Mouse (Mus musculus): ENCODE results near the gene Ehbp1l1. TPM values are rescaled to one million over a fixed set of nuclear protein-coding genes. Genes with fewer than 3 reads are reported as not detected.
"Not testable (repeated sequence)": the region's sequence is repeated elsewhere in the genome, so short reads cannot be mapped to it uniquely, and the experiment has no call there.

Gene Ehbp1l1
- polyA plus RNA-seq, 1 experiment from 2014 or later: 110 TPM

DNA sequence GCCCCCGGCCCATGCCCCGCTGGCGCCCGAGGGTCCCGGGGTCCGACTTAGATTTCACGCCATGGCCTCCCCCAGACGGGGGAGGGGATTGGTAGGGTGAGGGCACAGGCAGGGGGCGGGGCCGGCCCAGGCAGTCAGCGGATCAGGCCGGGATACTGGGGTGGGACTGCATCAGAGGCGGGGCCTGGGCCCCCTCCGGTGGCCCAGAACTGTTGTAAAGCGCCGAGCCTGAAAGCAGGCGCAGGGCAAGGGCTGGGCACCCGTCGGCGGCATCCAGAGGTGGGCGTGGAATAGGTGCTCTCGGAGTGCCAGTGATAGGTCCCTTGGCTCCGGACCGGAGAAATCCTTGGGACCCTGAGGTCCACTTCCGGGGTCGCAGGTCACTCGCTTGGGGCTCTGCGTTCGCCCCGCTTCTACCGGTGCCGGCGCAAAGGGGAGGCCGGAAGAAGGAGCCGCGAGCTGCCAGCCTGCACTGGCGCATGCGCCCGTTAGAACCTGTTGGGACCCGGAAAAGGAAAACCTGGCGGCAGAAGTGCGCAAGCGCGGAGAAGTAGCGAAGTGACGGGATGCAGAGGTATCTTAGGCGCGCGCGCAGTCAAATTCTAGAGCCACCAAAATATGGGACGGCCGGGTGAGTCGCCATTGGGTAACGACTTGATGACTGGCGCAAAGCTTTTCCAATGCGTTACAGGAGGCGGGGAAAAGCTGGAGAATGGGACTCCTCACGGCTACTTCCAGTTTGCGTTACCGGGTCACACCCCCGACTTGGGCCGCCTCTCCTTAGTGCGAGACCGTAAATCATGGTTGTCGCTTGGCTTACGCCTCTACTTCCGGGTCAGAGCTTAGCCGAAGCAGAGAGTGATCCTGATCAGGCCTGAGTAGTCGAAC lies 37.7 kb downstream of the Ehbp1l1 start, which contains the start of the genes Map3k11 and Pcnx3:
Map3k11 (plus strand) TSS at position 543 of the 888 bp plus-strand sequence.
Pcnx3 (minus strand) TSS at position 709 of the 888 bp plus-strand sequence.
- under 1% methylated on average over 69 of the region's 69 CpGs for WGBS (ENCODE audit: insufficient replicate concordance)
- Histone ChIP-seq H3K4me2 (peak within 1 kb of the TSS; percentile 99), H3K9ac (peak within 1 kb of the TSS; percentile 90), H3K9me3 (replicated peaks) (no peaks in the 10 kb centered on the region), H3K27me3 (no peaks in the 10 kb centered on the region), H3K4me1 (replicated peaks) (peaks cover 82% of the 10 kb centered on the region), H3K36me3 (replicated peaks) (peaks cover 62% of the 10 kb centered on the region), H3K4me3 (replicated peaks) (peak within 1 kb of the TSS; percentile 84), H3K27ac (replicated peaks) (peak within 1 kb of the TSS; percentile 95)
- ATAC-seq (ENCODE audit: insufficient read depth): peak; percentile 82

GRCm38 (mm10) chr19:5687738-5688137 lies 38.4 kb downstream of the Ehbp1l1 start:
- Histone ChIP-seq H3K27ac (replicated peaks) (peak overlapping the region; percentile 95), H3K4me1 (replicated peaks) (peaks cover 75% of the 10 kb centered on the region), H3K27me3 (no peaks in the 10 kb centered on the region), H3K9me3 (replicated peaks) (no peaks in the 10 kb centered on the region), H3K4me2 (peak overlapping the region; percentile 99), H3K9ac (peak overlapping the region; percentile 90), H3K4me3 (replicated peaks) (peak overlapping the region; percentile 84), H3K36me3 (replicated peaks) (peaks cover 62% of the 10 kb centered on the region)
- WGBS (ENCODE audit: insufficient replicate concordance): 22% methylated on average over 9 of the region's 9 CpGs
- ATAC-seq (ENCODE audit: insufficient read depth): no peak

DNA sequence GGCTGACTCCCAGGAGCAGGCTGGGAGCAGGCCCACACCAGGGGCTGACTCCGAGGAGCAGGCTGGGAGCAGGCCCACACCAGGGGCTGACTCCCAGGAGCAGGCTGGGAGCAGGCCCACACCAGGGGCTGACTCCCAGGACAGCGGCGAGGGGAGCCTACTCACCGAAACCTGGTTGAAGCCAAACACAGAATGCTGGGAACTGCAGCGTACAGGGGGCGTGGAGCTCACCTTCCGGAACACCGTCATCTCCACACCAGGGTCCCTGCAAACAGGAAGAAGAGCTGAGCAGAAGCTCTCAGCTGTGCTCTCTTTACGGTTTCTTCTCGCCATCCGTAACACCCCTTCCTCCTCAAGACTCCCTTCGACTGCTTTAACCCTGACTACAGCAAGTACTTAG lies 39.2 kb downstream of the Ehbp1l1 start:
- ATAC-seq (ENCODE audit: insufficient read depth); H3K27me3 ChIP-seq; H3K9me3 ChIP-seq (replicated peaks): not testable (repeated sequence)
- Histone ChIP-seq H3K4me1 (replicated peaks) (peaks cover 67% of the 10 kb centered on the region), H3K9ac (peak overlapping the region; percentile 90), H3K4me3 (replicated peaks) (peak overlapping the region; percentile 84), H3K4me2 (peak overlapping the region; percentile 99), H3K27ac (replicated peaks) (peak overlapping the region; percentile 95), H3K36me3 (replicated peaks) (peaks cover 63% of the 10 kb centered on the region)
- WGBS (ENCODE audit: insufficient replicate concordance): 83% methylated on average over 12 of the region's 12 CpGs

GRCm38 (mm10) chr19:5686437-5686836 lies 39.7 kb downstream of the Ehbp1l1 start:
- H3K4me3 ChIP-seq (replicated peaks): peak overlapping the region; percentile 27
- H3K9ac ChIP-seq: peak overlapping the region; percentile 42; the same call in 1 of the 2 replicates
- peaks cover 62% of the 10 kb centered on the region for H3K4me1 ChIP-seq (replicated peaks)
- peaks cover 63% of the 10 kb centered on the region for H3K36me3 ChIP-seq (replicated peaks)
- H3K27ac ChIP-seq (replicated peaks): peak overlapping the region; percentile 95
- WGBS (ENCODE audit: insufficient replicate concordance): 37% methylated on average over 13 of the region's 13 CpGs
- H3K27me3 ChIP-seq: no peaks in the 10 kb centered on the region
- no peaks in the 10 kb centered on the region for H3K9me3 ChIP-seq (replicated peaks)
- H3K4me2 ChIP-seq: peak overlapping the region; percentile 99
- no peak for ATAC-seq (ENCODE audit: insufficient read depth)

DNA sequence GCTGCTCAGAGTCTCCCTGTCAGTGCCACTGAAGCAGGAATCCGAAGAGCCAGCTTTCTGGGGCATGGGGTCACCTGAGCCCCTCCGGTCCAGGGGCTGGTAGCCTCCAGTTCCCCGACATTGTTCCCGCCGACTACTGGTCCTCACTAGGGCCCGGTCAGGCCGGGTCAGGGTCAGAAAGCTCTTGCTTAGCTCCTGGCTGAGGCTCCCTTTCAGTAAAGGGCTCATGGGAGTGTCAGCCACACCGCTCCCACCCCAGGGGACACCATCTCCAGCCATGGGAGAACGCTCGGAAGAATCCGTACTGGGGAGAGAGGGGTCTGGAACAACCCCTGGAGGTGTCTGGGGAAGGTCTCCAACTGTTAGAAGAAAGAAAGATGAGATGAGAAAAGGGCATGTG lies 40.3 kb downstream of the Ehbp1l1 start:
- Histone ChIP-seq H3K9me3 (replicated peaks) (no peaks in the 10 kb centered on the region), H3K9ac (peak overlapping the region; percentile 27; the same call in 1 of the 2 replicates), H3K4me2 (peak overlapping the region; percentile 99), H3K36me3 (replicated peaks) (peaks cover 63% of the 10 kb centered on the region), H3K27me3 (no peaks in the 10 kb centered on the region), H3K4me3 (replicated peaks) (peak overlapping the region; percentile 27; the same call in 1 of the 2 replicates), H3K4me1 (replicated peaks) (peaks cover 57% of the 10 kb centered on the region), H3K27ac (replicated peaks) (peak overlapping the region; percentile 95; the same call in 1 of the 2 replicates)
- ATAC-seq (ENCODE audit: insufficient read depth): no peak
- 88% methylated on average over 11 of the region's 11 CpGs for WGBS (ENCODE audit: insufficient replicate concordance)

DNA sequence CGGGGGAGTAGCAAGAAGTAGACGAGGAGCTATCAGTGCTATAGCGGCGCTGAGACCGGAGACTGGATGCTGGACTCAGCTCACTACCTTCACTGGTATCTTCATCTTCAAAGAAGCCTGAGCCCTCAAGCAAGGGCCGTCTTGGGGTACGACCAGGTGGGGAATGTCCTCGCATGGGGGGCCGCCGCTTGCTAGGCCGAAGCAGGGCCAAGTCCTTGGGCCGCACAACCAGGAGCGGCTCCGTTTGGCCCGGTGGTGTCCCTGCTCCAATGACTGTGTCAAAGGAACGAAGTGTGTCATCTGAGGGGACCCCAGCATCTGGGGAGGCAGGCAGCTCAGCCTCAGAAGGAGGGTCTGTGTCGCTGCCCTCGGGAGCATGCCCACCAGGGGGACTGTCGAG lies 40.7 kb downstream of the Ehbp1l1 start:
- Histone ChIP-seq H3K9ac (no peak overlapping the region), H3K27ac (replicated peaks) (0 out of 2 replicates have a peak overlapping the region, but pooled peaks have one; percentile 95), H3K4me3 (replicated peaks) (no peak overlapping the region), H3K36me3 (replicated peaks) (peaks cover 63% of the 10 kb centered on the region), H3K27me3 (no peaks in the 10 kb centered on the region), H3K4me1 (replicated peaks) (peaks cover 52% of the 10 kb centered on the region), H3K9me3 (replicated peaks) (no peaks in the 10 kb centered on the region), H3K4me2 (0 out of 2 replicates have a peak overlapping the region, but pooled peaks have one; percentile 99)
- WGBS (ENCODE audit: insufficient replicate concordance): 89% methylated on average over 19 of the region's 19 CpGs
- ATAC-seq (ENCODE audit: insufficient read depth): no peak

- Histone ChIP-seq H3K4me1 (replicated peaks) (peaks cover 48% of the 10 kb centered on the region), H3K4me2 (no peak overlapping the region), H3K27me3 (no peaks in the 10 kb centered on the region), H3K36me3 (replicated peaks) (peaks cover 68% of the 10 kb centered on the region), H3K4me3 (replicated peaks) (no peak overlapping the region), H3K9ac (no peak overlapping the region), H3K27ac (replicated peaks) (no peak overlapping the region), H3K9me3 (replicated peaks) (no peaks in the 10 kb centered on the region)
- 86% methylated on average over 13 of the region's 13 CpGs for WGBS (ENCODE audit: insufficient replicate concordance)
- no peak for ATAC-seq (ENCODE audit: insufficient read depth)
Observed at GRCm38 (mm10) chr19:5684985-5685384, 41.1 kb downstream of the Ehbp1l1 start.

- 85% methylated on average over 12 of the region's 12 CpGs for WGBS (ENCODE audit: insufficient replicate concordance)
- Histone ChIP-seq H3K27me3 (no peaks in the 10 kb centered on the region), H3K4me1 (replicated peaks) (peaks cover 41% of the 10 kb centered on the region), H3K4me3 (replicated peaks) (no peak overlapping the region), H3K9ac (no peak overlapping the region), H3K4me2 (no peak overlapping the region), H3K36me3 (replicated peaks) (peaks cover 75% of the 10 kb centered on the region), H3K9me3 (replicated peaks) (no peaks in the 10 kb centered on the region), H3K27ac (replicated peaks) (no peak overlapping the region)
- ATAC-seq (ENCODE audit: insufficient read depth): no peak
Observed at GRCm38 (mm10) chr19:5684236-5684635, 41.9 kb downstream of the Ehbp1l1 start.

- H3K36me3 ChIP-seq (replicated peaks): peaks cover 95% of the 10 kb centered on the region
Observed at GRCm38 (mm10) chr19:5680432-5680831, 45.7 kb downstream of the Ehbp1l1 start.

DNA sequence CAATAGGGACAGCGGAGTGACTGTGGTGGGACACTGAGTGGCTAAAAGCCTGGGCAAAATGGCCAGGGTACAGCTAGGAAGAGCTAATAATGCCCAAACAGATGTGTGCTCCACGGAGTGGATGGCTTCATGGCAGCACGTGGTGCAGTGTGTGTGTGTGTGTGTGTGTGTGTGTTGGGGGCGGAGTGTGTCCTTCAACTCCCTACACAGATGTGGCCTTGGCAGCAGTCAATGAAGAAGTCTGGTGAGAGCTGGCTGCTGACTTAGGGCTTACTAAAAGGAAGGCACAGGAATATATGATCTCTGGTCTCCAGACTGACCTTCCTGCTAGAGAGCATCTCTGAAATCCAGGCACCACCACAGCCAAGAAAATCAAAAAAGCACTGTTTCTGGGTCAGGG lies 57.7 kb downstream of the Ehbp1l1 start:
- peaks cover 71% of the 10 kb centered on the region for H3K36me3 ChIP-seq (replicated peaks)
- peaks cover 48% of the 10 kb centered on the region for H3K4me1 ChIP-seq (replicated peaks)
- 0 out of 2 replicates have a peak overlapping the region, but pooled peaks have one; percentile 38 for H3K27ac ChIP-seq (replicated peaks)
- 86% methylated on average over 4 of the region's 4 CpGs for WGBS (ENCODE audit: insufficient replicate concordance)
- no peaks in the 10 kb centered on the region for H3K27me3 ChIP-seq
- ATAC-seq (ENCODE audit: insufficient read depth): no peak
- no peak overlapping the region for H3K4me2 ChIP-seq
- H3K4me3 ChIP-seq (replicated peaks): no peak overlapping the region
- no peak overlapping the region for H3K9ac ChIP-seq
- no peaks in the 10 kb centered on the region for H3K9me3 ChIP-seq (replicated peaks)

More at GRCm38 (mm10) chr19:5680432-5680831, 45.7 kb downstream of the Ehbp1l1 start:
- Histone ChIP-seq H3K4me1 (replicated peaks) (peaks cover 9% of the 10 kb centered on the region; the same call in 1 of the 2 replicates), H3K27ac (replicated peaks) (no peak overlapping the region), H3K27me3 (no peaks in the 10 kb centered on the region), H3K4me2 (no peak overlapping the region), H3K9me3 (replicated peaks) (no peaks in the 10 kb centered on the region), H3K9ac (no peak overlapping the region), H3K4me3 (replicated peaks) (no peak overlapping the region)
- ATAC-seq (ENCODE audit: insufficient read depth): no peak
- 78% methylated on average over 4 of the region's 4 CpGs for WGBS (ENCODE audit: insufficient replicate concordance)

DNA sequence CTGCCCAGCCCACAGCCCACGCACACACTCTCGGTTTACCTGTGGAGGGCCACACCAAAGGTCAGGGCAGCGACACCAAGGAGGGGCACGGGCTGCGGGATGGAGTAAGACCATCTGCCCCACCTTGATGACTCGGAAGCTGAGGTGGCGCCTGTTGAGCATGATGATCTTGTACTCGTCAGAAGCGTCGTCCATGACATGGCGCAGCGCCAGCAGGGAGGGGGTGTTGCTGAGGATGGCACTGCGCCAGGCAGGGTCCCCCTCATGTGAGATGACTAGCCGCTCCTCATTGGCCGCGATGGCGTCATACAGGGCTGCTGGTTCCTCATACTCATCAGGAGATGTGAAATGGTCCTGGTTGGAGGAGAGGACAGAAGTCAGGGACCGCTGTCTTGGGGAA lies 59.7 kb downstream of the Ehbp1l1 start:
- Histone ChIP-seq H3K27me3 (no peaks in the 10 kb centered on the region), H3K27ac (replicated peaks) (peak overlapping the region; percentile 98), H3K4me1 (replicated peaks) (peaks cover 67% of the 10 kb centered on the region), H3K4me3 (replicated peaks) (peak overlapping the region; percentile 78), H3K4me2 (peak overlapping the region; percentile 89), H3K36me3 (replicated peaks) (peaks cover 51% of the 10 kb centered on the region), H3K9ac (peak overlapping the region; percentile 87; the same call in 1 of the 2 replicates), H3K9me3 (replicated peaks) (no peaks in the 10 kb centered on the region)
- 89% methylated on average over 18 of the region's 18 CpGs for WGBS (ENCODE audit: insufficient replicate concordance)
- ATAC-seq (ENCODE audit: insufficient read depth): no peak

All from liver, embryonic 15.5 days (tissue).